Mouse (Mus musculus): ENCODE results near the gene Upf3b. TPM values are rescaled to one million over a fixed set of nuclear protein-coding genes. Genes with fewer than 3 reads are reported as not detected.

Upf3b gene
- polyA plus RNA-seq, 1 experiment from 2014 or later, result 27.2 TPM

DNA sequence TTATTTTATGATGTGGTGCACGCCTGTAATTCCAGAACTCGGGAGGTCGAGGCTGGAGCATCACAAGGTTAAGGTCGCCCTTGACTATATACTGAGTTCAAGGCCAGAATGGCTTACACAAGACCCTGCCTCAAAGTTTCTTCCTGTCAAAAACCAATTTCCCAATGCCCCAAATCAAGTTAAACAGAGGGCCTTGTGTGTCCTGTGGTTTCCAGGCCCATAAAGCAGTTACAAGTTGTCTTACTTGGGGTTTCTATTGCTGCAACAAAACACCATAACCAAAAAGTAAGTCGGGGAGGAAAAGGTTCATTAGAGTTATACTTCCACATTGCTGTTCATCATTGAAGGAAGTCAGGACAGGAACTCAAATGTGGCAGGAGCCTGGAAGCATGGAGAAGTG is 41.4 kb downstream of the Upf3b start:
- H3K4me1 ChIP-seq (replicated peaks), result no peaks in the 10 kb centered on the region
- H3K36me3 ChIP-seq, result no peaks in the 10 kb centered on the region
- 90% methylated on average over 5 of the region's 5 CpGs for WGBS
- no peak overlapping the region for H3K27ac ChIP-seq (replicated peaks)
- H3K4me3 ChIP-seq, result no peak overlapping the region
- H3K9me3 ChIP-seq, result no peaks in the 10 kb centered on the region
- no peak overlapping the region for H3K9ac ChIP-seq
- no peak for ATAC-seq (ENCODE audit: low FRiP score, low read depth)
- no peaks in the 10 kb centered on the region for H3K27me3 ChIP-seq
- H3K4me2 ChIP-seq, result no peak overlapping the region

DNA sequence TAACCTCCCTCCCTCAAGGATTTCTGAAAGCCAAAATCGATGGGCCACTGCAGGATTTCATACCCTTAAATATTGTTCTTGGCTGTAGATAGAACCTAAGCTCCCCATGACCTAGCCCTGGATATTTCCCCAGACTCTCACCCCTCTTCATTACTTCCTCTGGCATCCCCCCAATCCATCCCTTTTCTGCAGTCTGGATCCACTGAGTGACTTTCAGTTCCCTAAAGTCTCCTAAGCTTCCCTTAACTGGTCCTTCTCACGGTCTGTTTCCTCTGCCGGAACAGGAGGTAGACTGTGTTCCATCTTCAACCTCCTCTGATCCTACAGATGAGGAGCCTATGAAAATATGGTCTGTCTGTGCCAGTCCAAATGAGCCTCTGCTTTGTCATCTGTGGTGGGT is 42.8 kb downstream of the Upf3b start:
- no peak overlapping the region for H3K4me2 ChIP-seq
- ATAC-seq (ENCODE audit: low FRiP score, low read depth), result no peak
- 91% methylated on average over 3 of the region's 3 CpGs for WGBS

GRCm38 (mm10) chrX:37063902-37064301 is 46.2 kb downstream of the Upf3b start:
- H3K36me3 ChIP-seq, result no peaks in the 10 kb centered on the region
- no peaks in the 10 kb centered on the region for H3K27me3 ChIP-seq
- H3K9ac ChIP-seq, result no peak overlapping the region
- no peak overlapping the region for H3K27ac ChIP-seq (replicated peaks)
- H3K4me1 ChIP-seq (replicated peaks), result no peaks in the 10 kb centered on the region
- H3K4me3 ChIP-seq, result no peak overlapping the region
- H3K4me2 ChIP-seq, result no peak overlapping the region
- no peak for ATAC-seq (ENCODE audit: low FRiP score, low read depth)
- WGBS, result 91% methylated on average over 9 of the region's 9 CpGs
- no peaks in the 10 kb centered on the region for H3K9me3 ChIP-seq

More for the DNA sequence above, 42.8 kb downstream of the Upf3b start:
- Histone ChIP-seq H3K27ac (replicated peaks) (no peak overlapping the region), H3K4me3 (no peak overlapping the region), H3K27me3 (no peaks in the 10 kb centered on the region), H3K9ac (no peak overlapping the region), H3K36me3 (no peaks in the 10 kb centered on the region), H3K4me1 (replicated peaks) (no peaks in the 10 kb centered on the region), H3K9me3 (no peaks in the 10 kb centered on the region)

DNA sequence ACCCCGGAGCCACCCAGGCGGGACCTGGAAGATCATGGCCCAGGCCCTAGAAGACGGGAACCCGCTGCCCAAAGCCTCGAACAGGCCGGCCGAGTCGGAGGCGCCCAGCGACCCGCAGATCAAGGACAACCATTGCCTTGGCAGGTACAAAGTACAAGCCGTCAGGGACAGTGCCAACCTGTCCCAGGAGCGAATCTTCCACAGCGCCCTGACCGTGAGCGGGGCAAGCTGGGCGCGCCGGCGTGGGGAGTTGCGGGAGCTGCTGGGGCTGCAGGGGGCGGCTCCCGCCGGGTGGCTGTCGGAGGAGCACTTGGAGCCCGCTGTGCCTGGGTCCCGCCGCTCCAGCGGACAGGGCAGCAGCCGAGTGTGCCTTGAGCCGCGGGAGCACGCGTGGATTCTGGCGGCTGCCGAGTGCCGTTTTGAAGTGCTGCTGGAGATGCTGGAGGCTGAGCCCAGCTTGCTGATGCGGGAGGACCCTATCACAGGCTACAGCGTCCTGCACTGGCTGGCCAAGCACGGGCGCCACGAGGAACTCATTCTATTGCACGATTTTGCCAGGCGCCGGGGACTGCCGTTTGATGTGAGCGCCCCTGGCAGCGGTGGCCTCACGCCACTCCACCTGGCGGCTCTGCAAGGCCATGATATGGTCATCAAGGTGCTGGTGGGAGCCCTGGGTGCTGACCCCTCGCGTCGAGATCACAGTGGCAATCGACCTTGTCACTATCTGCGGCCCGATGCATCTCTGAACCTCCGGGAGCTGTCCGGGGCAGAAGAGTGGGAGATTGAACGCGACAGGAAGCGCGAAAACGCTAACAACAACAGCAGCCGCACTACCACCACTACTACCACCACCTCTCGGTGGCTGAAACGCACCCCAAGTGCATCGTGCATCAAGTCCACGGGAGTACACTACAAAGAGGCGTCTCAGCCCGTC is 61.0 kb downstream of the Upf3b start:
- no peak for ATAC-seq (ENCODE audit: low FRiP score, low read depth)
- peaks cover 22% of the 10 kb centered on the region for H3K27me3 ChIP-seq
- peak overlapping the region; percentile 83 for H3K4me2 ChIP-seq
- WGBS, result 21% methylated on average over 66 of the region's 70 CpGs
- H3K27ac ChIP-seq (replicated peaks), result no peak overlapping the region
- no peaks in the 10 kb centered on the region for H3K36me3 ChIP-seq
- peaks cover 17% of the 10 kb centered on the region for H3K4me1 ChIP-seq (replicated peaks)
- no peaks in the 10 kb centered on the region for H3K9me3 ChIP-seq
- H3K4me3 ChIP-seq, result peak overlapping the region; percentile 41
- H3K9ac ChIP-seq, result peak overlapping the region; percentile 33

DNA sequence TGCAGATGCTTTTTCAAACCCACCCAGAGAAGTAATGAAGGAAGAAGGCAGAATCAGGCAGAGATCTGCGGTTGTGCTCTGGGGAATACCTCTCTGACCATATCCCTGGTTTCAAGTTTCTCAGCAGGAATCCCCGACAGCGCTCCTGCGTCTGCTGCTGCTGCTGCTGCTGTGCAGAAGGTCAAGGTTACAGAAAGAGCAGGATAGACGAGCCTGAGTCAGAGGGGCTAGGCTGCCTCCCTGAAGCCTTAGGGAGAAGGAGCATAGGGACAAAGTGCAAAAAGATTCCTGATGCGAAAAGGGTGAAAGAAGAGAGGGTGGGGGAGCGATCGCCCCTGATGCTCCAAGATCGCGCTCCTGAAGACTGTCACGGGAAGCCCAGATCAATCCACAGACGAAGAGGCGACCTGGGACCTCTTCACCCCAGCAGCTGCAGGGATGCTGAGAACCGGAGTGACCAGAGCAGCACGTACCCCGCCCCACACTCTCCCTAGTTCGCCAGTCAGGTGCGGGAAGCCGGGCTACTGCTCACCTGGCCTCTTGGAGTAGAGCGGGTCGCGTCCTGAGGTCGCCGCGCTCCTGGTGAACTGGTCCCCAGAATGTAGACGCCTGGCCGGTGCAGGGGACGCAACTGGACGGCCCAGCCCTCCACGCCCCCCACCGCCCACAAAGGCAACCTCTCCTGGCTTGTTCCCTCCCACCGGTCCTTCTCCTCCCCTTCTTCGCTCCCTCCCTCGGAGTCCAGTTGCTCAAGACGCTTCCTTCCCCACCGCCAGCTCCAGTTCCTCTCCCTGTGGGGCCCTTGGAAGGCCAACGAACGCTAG is 61.8 kb downstream of the Upf3b start, which contains the start of gene Sowahd:
Gene Sowahd, plus strand, starts transcription at position 780 of the 824 bp plus-strand sequence.
- Histone ChIP-seq H3K4me3 (peak within 1 kb of the TSS; percentile 41), H3K4me1 (replicated peaks) (peaks cover 17% of the 10 kb centered on the region), H3K9ac (peak within 1 kb of the TSS; percentile 33), H3K27ac (replicated peaks) (no peak within 1 kb of the TSS), H3K4me2 (peak within 1 kb of the TSS; percentile 83), H3K9me3 (no peaks in the 10 kb centered on the region), H3K36me3 (no peaks in the 10 kb centered on the region), H3K27me3 (peaks cover 22% of the 10 kb centered on the region)
- whole genome bisulfite sequencing, result 15% methylated on average over 35 of the region's 38 CpGs
- ATAC-seq (ENCODE audit: low FRiP score, low read depth), result peak; percentile 23; the same call in 1 of the 2 replicates

DNA sequence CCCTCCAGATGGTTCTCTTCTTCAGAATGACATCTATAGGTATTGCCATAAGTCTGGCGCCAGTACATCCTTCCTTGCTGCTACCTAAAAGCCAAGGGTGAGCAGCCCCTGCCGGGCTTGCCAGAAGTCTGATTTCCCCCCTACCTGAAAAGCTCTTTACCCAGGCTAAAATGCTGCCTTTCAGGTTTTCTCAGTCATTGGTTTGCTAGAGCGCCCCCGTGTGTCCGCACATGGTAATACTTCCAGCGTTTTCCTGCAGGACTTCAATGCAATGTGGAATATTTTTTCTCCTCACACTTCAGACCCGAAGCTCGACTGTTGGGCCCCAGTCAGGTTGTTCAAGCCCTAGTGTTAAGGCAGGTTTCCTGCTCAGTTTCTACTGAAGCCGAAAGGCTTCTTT is 67.4 kb downstream of the Upf3b start:
- Histone ChIP-seq H3K27me3 (peaks cover 12% of the 10 kb centered on the region), H3K36me3 (no peaks in the 10 kb centered on the region), H3K9me3 (no peaks in the 10 kb centered on the region), H3K9ac (no peak overlapping the region), H3K4me2 (no peak overlapping the region), H3K4me1 (replicated peaks) (no peaks in the 10 kb centered on the region), H3K27ac (replicated peaks) (no peak overlapping the region), H3K4me3 (no peak overlapping the region)
- no peak for ATAC-seq (ENCODE audit: low FRiP score, low read depth)
- 28% methylated on average over 9 of the region's 9 CpGs for WGBS

Other genes with a start within 250 kb of the Upf3b start
- gene Ube2a, start 236.4 kb downstream of the Upf3b start, polyA plus RNA-seq (2015; fragmentation: Nextera tagmentation; extraction: Ambion mirVana), result 115 and 119 TPM in 2 replicates
- gene C330007P06Rik, start 236.2 kb downstream of the Upf3b start, polyA plus RNA-seq (2015; fragmentation: Nextera tagmentation; extraction: Ambion mirVana), result 21.6 and 22.8 TPM in 2 replicates
- 14.8 and 16.1 TPM in 2 replicates for gene Nkrf, start 207.4 kb downstream of the Upf3b start, polyA plus RNA-seq (2015; fragmentation: Nextera tagmentation; extraction: Ambion mirVana)
- 68.8 and 73.5 TPM in 2 replicates for gene Sept6, start 118.5 kb downstream of the Upf3b start, polyA plus RNA-seq (2015; fragmentation: Nextera tagmentation; extraction: Ambion mirVana)
- not detected in 2 replicates for gene Sowahd, start 61.5 kb downstream of the Upf3b start, polyA plus RNA-seq (2015; fragmentation: Nextera tagmentation; extraction: Ambion mirVana)
- 265 and 321 TPM in 2 replicates for gene Rpl39, start 24.9 kb downstream of the Upf3b start, polyA plus RNA-seq (2015; fragmentation: Nextera tagmentation; extraction: Ambion mirVana)
- 21.5 and 22.6 TPM in 2 replicates for gene Nkap, start 16.5 kb upstream of the Upf3b start, polyA plus RNA-seq (2015; fragmentation: Nextera tagmentation; extraction: Ambion mirVana)
- 0.14 and 0.22 TPM in 2 replicates for gene Akap14, start 58.5 kb upstream of the Upf3b start, polyA plus RNA-seq (2015; fragmentation: Nextera tagmentation; extraction: Ambion mirVana)
- 730 and 823 TPM in 2 replicates for gene Ndufa1, start 80.8 kb upstream of the Upf3b start, polyA plus RNA-seq (2015; fragmentation: Nextera tagmentation; extraction: Ambion mirVana)
- 22.8 and 23.3 TPM in 2 replicates for gene Rnf113a1, start 80.9 kb upstream of the Upf3b start, polyA plus RNA-seq (2015; fragmentation: Nextera tagmentation; extraction: Ambion mirVana)
- gene Gm9, start 100.7 kb upstream of the Upf3b start, polyA plus RNA-seq (2015; fragmentation: Nextera tagmentation; extraction: Ambion mirVana), result not detected in 2 replicates
- not detected in 2 replicates for gene Rhox1, start 111.9 kb upstream of the Upf3b start, polyA plus RNA-seq (2015; fragmentation: Nextera tagmentation; extraction: Ambion mirVana)
- not detected in 2 replicates for gene Rhox2a, start 134.7 kb upstream of the Upf3b start, polyA plus RNA-seq (2015; fragmentation: Nextera tagmentation; extraction: Ambion mirVana)
- gene Rhox3a, start 139.6 kb upstream of the Upf3b start, polyA plus RNA-seq (2015; fragmentation: Nextera tagmentation; extraction: Ambion mirVana), result not detected in 2 replicates
- gene Rhox4a, start 155.0 kb upstream of the Upf3b start, polyA plus RNA-seq (2015; fragmentation: Nextera tagmentation; extraction: Ambion mirVana), result not detected in 2 replicates

Data from hindbrain, embryonic 15.5 days (tissue).